Mouse (Mus musculus) lung, embryonic 14.5 days (tissue): ENCODE measurements around the gene Tmem242. TPM values are rescaled to one million over a fixed set of nuclear protein-coding genes. Genes with fewer than 3 reads are reported as not detected.

Experiments used
- ATAC-seq: fragments of 200-750 bp; cut with Nextera tagmentation; 2 replicates; pipeline ENCODE4 v1.8.0; 2017; ENCODE audit warnings: mild to moderate bottlenecking, moderate TSS enrichment, moderate library complexity; ENCODE audit not compliant: insufficient read depth
- DNase-seq: peaks from one replicate; pipeline ENCODE4 v3.0.0-alpha.2; 2015
- H3K27ac ChIP-seq: fragments of 300-500 bp; sonication (generic); 2 replicates; pipeline ENCODE4 v1.5.1; 2014; ENCODE audit warnings: low read depth, mild to moderate bottlenecking, moderate library complexity
- H3K27me3 ChIP-seq: fragments of 300-500 bp; sonication (generic); 2 replicates; pipeline ENCODE4 v1.6.1; 2014; ENCODE audit warnings: low read length, control low read depth; ENCODE audit not compliant: insufficient read depth
- H3K36me3 ChIP-seq: fragments of 300-500 bp; sonication (generic); 2 replicates; pipeline ENCODE4 v1.6.1; 2014; ENCODE audit warnings: control low read depth; ENCODE audit not compliant: insufficient read depth
- H3K4me1 ChIP-seq: fragments of 300-500 bp; sonication (generic); 2 replicates; pipeline ENCODE4 v1.6.1; 2014; ENCODE audit warnings: antibody characterized with exemption, control low read depth; ENCODE audit not compliant: insufficient read depth
- H3K4me2 ChIP-seq: fragments of 300-500 bp; sonication (generic); 2 replicates; pipeline ENCODE4 v1.6.1; 2014; ENCODE audit warnings: mild to moderate bottlenecking
- H3K4me3 ChIP-seq: fragments of 300-500 bp; sonication (generic); 2 replicates; pipeline ENCODE4 v1.5.1; 2014; ENCODE audit warnings: low read depth, low read length
- H3K9ac ChIP-seq: fragments of 300-500 bp; sonication (generic); 2 replicates; pipeline ENCODE4 v1.6.1; 2014
- H3K9me3 ChIP-seq: fragments of 300-500 bp; sonication (generic); 2 replicates; pipeline ENCODE4 v1.6.1; 2016; ENCODE audit warnings: low read depth, low read length, control low read depth
- CTCF ChIP-seq: IDR thresholded peaks from 2 replicates; pipeline ENCODE4 v1.5.1; 2016; ENCODE audit warnings: antibody characterized with exemption, low read depth
- WGBS: fragments of 180-500 bp; shearing (Covaris S2); extraction: QIAGEN DNeasy Blood & Tissue Kit; methylation state at CpG from one replicate; pipeline ENCODE4 v1.1.7; 2014; 5-methylcytosine and 5-hydroxymethylcytosine counted together
- polyA plus RNA-seq: library from polyadenylated mRNA; unstranded; fragments of >200 nt; fragmentation: Nextera tagmentation; extraction: Ambion mirVana; gene quantifications from 2 replicates; pipeline ENCODE4 v1.2.1, GENCODE M21; 2014

Gene Tmem242
- polyA plus RNA-seq, 1 experiment from 2014 or later: 127 TPM

DNA sequence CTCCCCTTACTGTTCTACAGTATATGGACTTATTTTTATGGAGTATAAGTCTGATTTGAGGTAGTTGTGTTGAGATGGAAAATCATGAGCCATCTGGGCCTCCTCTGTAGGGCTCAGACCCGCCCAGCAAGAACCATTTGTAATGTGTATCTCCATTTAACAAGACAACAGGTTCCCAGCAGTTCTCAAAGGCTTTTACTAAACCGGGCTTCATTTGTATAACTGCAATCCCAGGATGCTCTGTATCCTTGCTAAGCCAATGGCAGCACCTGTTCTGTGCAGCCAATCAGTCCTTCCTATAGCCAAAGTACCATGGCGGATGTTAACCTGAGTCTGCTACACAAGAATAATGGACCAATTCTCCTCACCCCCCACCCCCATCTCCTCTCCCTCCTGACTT lies 23.5 kb downstream of the Tmem242 start:
- no peak overlapping the region for H3K4me2 ChIP-seq
- H3K36me3 ChIP-seq: peaks cover 29% of the 10 kb centered on the region
- H3K4me3 ChIP-seq: no peak overlapping the region
- ATAC-seq (no peak), DNase-seq (no peak)
- WGBS: 91% methylated on average over 3 of the region's 3 CpGs
- H3K27ac ChIP-seq: no peak overlapping the region
- H3K9me3 ChIP-seq: no peaks in the 10 kb centered on the region
- no peaks in the 10 kb centered on the region for H3K27me3 ChIP-seq
- H3K9ac ChIP-seq: no peak overlapping the region
- H3K4me1 ChIP-seq: no peaks in the 10 kb centered on the region
- TF ChIP-seq CTCF: no peak

GRCm38 (mm10) chr17:5414041-5414440 lies 26.0 kb downstream of the Tmem242 start:
- Histone ChIP-seq H3K9ac (no peak overlapping the region), H3K4me1 (no peaks in the 10 kb centered on the region), H3K4me3 (no peak overlapping the region), H3K4me2 (no peak overlapping the region), H3K36me3 (peaks cover 31% of the 10 kb centered on the region), H3K27me3 (no peaks in the 10 kb centered on the region), H3K9me3 (no peaks in the 10 kb centered on the region), H3K27ac (no peak overlapping the region)
- no peak for TF ChIP-seq CTCF
- WGBS: 89% methylated on average over 3 of the region's 3 CpGs
- DNase-seq: no peak
- no peak for ATAC-seq

- H3K4me1 ChIP-seq: no peaks in the 10 kb centered on the region
- peaks cover 29% of the 10 kb centered on the region for H3K36me3 ChIP-seq
- H3K4me3 ChIP-seq: no peak overlapping the region
- ATAC-seq (no peak), DNase-seq (no peak)
- no peaks in the 10 kb centered on the region for H3K27me3 ChIP-seq
- no peak overlapping the region for H3K4me2 ChIP-seq
- no peak overlapping the region for H3K9ac ChIP-seq
- H3K27ac ChIP-seq: no peak overlapping the region
- no peak for TF ChIP-seq CTCF
- 71% methylated on average over 13 of the region's 13 CpGs for WGBS
- H3K9me3 ChIP-seq: no peaks in the 10 kb centered on the region
Measured at GRCm38 (mm10) chr17:5413350-5413749, 26.7 kb downstream of the Tmem242 start.

DNA sequence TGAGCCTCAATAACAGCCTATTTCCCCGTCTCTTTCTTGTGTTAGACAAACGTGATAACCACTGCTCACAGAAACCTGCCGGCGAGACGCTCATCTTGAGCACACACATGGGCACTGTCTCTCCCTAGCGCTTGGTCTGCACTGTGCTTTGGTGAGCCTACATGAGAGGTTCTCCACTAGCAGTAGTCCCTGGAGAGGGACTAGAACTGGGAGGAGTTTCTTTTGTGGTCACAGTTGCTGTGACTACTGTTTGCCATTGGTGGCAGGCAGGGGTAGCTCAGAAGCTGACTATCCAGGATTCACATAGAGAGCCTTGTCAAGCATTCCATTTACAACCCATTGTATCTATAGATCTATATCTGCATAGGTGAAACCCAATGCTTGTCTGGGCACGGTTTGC lies 27.3 kb downstream of the Tmem242 start:
- H3K36me3 ChIP-seq: peaks cover 23% of the 10 kb centered on the region
- H3K4me2 ChIP-seq: no peak overlapping the region
- ATAC-seq (no peak), DNase-seq (no peak)
- WGBS: 85% methylated on average over 7 of the region's 7 CpGs
- no peak overlapping the region for H3K9ac ChIP-seq
- no peaks in the 10 kb centered on the region for H3K27me3 ChIP-seq
- H3K9me3 ChIP-seq: no peaks in the 10 kb centered on the region
- TF ChIP-seq CTCF: no peak
- no peak overlapping the region for H3K27ac ChIP-seq
- H3K4me3 ChIP-seq: no peak overlapping the region
- no peaks in the 10 kb centered on the region for H3K4me1 ChIP-seq

GRCm38 (mm10) chr17:5412301-5412700 lies 27.8 kb downstream of the Tmem242 start:
- Histone ChIP-seq H3K4me1 (no peaks in the 10 kb centered on the region), H3K36me3 (peaks cover 20% of the 10 kb centered on the region; the same call in 1 of the 2 replicates), H3K27me3 (no peaks in the 10 kb centered on the region), H3K4me2 (no peak overlapping the region), H3K9me3 (no peaks in the 10 kb centered on the region), H3K27ac (no peak overlapping the region), H3K9ac (no peak overlapping the region), H3K4me3 (no peak overlapping the region)
- no peak for ATAC-seq
- no peak for DNase-seq
- no peak for TF ChIP-seq CTCF
- WGBS: 87% methylated on average over 8 of the region's 8 CpGs

DNA sequence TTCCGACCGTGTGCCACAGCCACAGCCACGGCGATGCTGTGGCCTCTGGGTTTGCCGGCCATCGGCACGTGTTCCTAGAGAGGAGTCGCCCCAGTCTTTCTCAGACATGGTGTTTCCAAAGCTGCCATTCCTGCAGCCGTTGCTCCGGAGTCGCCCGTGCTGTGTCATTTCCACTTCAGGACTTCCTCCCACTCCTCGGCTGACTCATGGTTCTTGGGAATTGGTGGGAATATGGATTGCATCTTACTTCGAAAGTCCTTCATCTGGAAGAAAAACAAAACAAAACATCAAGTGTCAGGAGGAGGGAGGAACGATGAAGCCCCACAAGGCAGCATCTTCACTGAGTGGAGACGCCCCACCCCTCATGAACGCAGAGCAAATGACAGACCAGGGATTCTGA lies 28.9 kb downstream of the Tmem242 start:
- Histone ChIP-seq H3K27ac (no peak overlapping the region), H3K4me2 (no peak overlapping the region), H3K4me3 (no peak overlapping the region), H3K4me1 (no peaks in the 10 kb centered on the region), H3K9ac (no peak overlapping the region), H3K36me3 (peaks cover 20% of the 10 kb centered on the region; the same call in 1 of the 2 replicates), H3K27me3 (no peaks in the 10 kb centered on the region), H3K9me3 (no peaks in the 10 kb centered on the region)
- ATAC-seq (no peak), DNase-seq (no peak)
- WGBS: 91% methylated on average over 17 of the region's 17 CpGs
- TF ChIP-seq CTCF: no peak

DNA sequence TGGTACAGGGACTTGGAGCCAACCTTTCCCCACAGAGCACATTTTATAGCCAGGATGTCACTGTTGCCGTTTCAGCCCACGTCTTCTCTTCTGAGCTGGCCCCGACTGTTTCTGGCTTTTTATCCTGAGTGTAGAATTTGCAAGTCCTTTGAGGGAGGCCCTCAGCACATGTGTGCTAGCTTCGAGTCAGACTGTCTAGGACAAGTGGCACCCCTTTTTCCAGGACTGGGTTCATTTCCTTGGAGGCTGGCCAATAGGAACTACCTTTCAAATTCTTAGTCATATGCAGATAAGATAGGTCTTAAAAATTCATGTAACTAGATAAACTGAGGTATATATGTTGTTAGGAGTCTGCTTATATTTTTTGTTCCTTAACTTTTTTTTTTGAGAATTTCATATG lies 29.7 kb downstream of the Tmem242 start:
- DNase-seq (no peak), ATAC-seq (no peak)
- Histone ChIP-seq H3K9me3 (no peaks in the 10 kb centered on the region), H3K36me3 (peaks cover 20% of the 10 kb centered on the region; the same call in 1 of the 2 replicates), H3K4me3 (no peak overlapping the region), H3K4me2 (no peak overlapping the region), H3K27ac (no peak overlapping the region), H3K9ac (no peak overlapping the region), H3K4me1 (no peaks in the 10 kb centered on the region), H3K27me3 (peaks cover 2% of the 10 kb centered on the region)
- 82% methylated on average over 4 of the region's 4 CpGs for WGBS
- TF ChIP-seq CTCF: no peak

DNA sequence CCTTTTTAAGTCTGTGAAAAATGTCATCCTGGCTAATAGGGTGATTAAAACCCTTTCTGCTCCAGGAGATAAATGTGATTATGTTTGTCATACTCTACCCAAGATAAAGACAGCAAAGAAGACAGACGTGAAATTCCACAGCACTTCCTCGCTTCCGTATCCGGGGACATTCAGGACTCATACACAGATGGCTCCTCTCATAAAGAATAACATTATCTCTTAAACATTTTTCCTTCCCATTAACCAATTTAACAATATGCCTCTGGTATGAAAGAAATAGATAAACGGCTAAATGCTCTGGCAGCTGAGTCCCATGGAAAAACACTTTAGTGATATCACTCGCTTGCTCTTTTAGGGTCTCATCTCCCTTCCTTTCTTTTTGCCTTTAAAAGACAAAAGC lies 33.0 kb downstream of the Tmem242 start:
- no peaks in the 10 kb centered on the region for H3K9me3 ChIP-seq
- TF ChIP-seq CTCF: no peak
- H3K4me3 ChIP-seq: no peak overlapping the region
- 39% methylated on average over 6 of the region's 6 CpGs for WGBS
- peak; percentile 21 for DNase-seq
- no peak for ATAC-seq
- H3K27me3 ChIP-seq: peaks cover 11% of the 10 kb centered on the region
- no peak overlapping the region for H3K4me2 ChIP-seq
- peaks cover 15% of the 10 kb centered on the region; the same call in 1 of the 2 replicates for H3K36me3 ChIP-seq
- H3K4me1 ChIP-seq: no peaks in the 10 kb centered on the region
- no peak overlapping the region for H3K9ac ChIP-seq
- H3K27ac ChIP-seq: no peak overlapping the region
